Mouse (Mus musculus) B cell, adult 62 days (primary cell): Measurements from ENCODE around the gene 9430007A20Rik. TPM values are rescaled to one million over a fixed set of nuclear protein-coding genes. Genes with fewer than 3 reads are reported as not detected.

Experiments
- total RNA-seq: library from RNA; stranded (reverse); gene quantifications from 4 replicates; pipeline ENCODE4 v1.2.4, GENCODE M21; 2023

The 9430007A20Rik gene
- total RNA-seq = not detected in 4 replicates

DNA sequence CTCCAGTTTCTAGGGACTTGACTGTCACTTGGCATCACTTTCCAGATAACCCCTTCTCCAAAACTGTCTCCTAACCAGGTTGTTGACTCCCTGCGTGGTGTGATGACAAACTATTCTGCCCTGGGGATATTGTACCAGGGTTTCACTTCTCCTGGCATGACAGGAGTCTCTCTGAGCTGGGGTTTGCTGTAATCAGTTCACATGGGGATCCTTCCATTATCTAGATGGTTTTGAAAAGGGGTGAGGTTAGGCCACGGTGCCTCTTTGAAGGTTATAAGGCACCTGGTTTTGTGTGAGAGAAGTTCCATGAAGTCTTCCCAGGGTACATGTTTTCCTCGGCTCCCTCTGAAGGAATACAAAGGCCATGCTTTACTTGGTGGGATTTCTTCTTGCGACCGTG lies at the start of gene 9430007A20Rik:
9430007A20Rik (plus strand) TSS at position 301 of the 400 bp plus-strand sequence.

DNA sequence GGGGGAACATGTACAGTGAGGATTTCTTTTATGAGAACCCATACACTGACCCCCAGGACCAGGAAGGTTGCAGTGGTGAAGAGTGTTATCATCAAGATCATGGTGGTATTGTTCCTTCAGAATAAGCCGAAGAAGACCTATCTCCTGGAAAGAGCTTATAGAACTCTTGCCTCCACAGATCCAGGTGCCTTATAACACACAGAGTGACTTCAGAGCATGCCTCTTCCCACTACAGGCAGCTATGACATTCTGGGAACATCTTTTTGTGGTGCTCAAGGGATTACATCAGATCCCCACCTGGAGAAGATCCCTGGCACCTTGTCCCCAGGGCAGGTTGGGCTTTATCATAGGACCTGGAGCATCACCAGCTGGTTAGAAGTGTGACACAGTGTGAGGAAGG lies 45.4 kb downstream of the 9430007A20Rik start, which contains the start of gene Gm13124:
Gm13124 (minus strand) TSS at position 101 of the 400 bp plus-strand sequence.

Other genes with a start within 250 kb of the 9430007A20Rik start
- not detected in 4 replicates for gene Pramel5, start 239.3 kb upstream of the 9430007A20Rik start, total RNA-seq
- not detected in 4 replicates for gene Gm13128, start 189.6 kb upstream of the 9430007A20Rik start, total RNA-seq
- gene Gm13119, start 161.9 kb upstream of the 9430007A20Rik start, total RNA-seq = not detected in 4 replicates
- gene Pramef20, start 141.9 kb upstream of the 9430007A20Rik start, total RNA-seq = not detected in 4 replicates
- gene Pramef12, start 111.4 kb upstream of the 9430007A20Rik start, total RNA-seq = not detected in 4 replicates
- gene 1700012P22Rik, start 81.0 kb upstream of the 9430007A20Rik start, total RNA-seq = not detected in 4 replicates
- gene Gm9944, start 66.5 kb upstream of the 9430007A20Rik start, total RNA-seq = not detected in 4 replicates
- not detected in 4 replicates for gene Aadacl3, start 56.1 kb upstream of the 9430007A20Rik start, total RNA-seq
- not detected in 4 replicates for gene Gm13124, start 45.3 kb downstream of the 9430007A20Rik start, total RNA-seq
- gene Aadacl4, start 93.9 kb downstream of the 9430007A20Rik start, total RNA-seq = not detected in 4 replicates
- not detected in 4 replicates for gene Gm436, start 166.5 kb downstream of the 9430007A20Rik start, total RNA-seq
- gene Gm13178, start 201.6 kb downstream of the 9430007A20Rik start, total RNA-seq = not detected in 4 replicates